Mouse (Mus musculus): ENCODE data around the gene B3gnt3.

- TF ChIP-seq CTCF (IDR thresholded peaks at IDR 0.05; ENCODE audit: low read depth) (no peak), EP300 (optimal IDR thresholded peaks at IDR 0.05) (no peak)
Observed at GRCm38 (mm10) chr8:71681369-71681915, 20.1 kb downstream of the B3gnt3 start.

Measured in stomach, postnatal 0 days (tissue).